Mouse (Mus musculus) spleen, postnatal 4 days (tissue): ENCODE measurements around the gene Lcn4.

Experiments used
- DNase-seq, 2 experiments: peaks; one replicate each; pipeline ENCODE4 v3.0.0; 2022; ENCODE audit warnings: low spot score in 2 of 2

The Lcn4 gene

DNA sequence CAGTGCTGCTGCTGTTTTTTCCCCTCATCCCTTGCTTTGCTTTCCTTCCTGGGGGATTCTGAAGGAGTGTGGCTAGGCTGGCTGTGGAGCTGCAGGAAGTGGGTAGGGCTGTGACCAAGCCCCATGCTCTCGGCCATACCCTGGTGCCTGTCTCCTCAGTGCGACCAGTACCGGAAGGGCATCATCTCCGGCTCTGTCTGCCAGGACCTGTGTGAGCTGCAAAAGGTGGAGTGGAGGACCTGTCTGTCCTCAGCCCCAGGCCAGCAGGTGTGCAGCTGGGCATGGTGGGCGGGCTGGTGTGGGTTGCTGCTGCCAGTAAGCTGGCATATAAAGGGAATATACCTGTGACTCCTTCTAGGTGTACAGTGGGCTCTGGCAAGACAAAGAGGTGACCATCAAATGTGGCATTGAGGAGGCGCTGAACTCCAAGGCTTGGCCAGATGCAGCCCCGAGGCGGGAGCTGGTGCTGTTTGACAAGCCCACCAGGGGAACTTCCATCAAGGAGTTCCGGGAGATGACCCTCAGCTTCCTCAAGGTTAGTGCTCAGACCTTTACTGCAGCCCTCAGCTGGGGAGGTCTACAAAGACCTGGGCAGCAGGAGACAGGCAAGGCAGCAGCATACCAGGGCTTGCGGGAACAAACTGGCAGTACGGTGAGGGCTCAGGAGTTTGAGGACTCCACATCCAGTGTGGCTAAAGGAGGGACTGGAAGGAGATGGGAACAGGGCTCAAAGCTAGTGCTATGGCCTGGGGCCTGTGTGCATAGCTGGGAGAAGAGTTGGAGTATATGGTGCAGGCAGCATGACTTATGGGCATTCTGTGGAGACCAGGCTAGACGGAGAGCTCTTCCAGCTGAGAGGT is 36.2 kb downstream of the Lcn4 start:
- DNase-seq = peak in 1 of 2 experiments; percentile 65

DNA sequence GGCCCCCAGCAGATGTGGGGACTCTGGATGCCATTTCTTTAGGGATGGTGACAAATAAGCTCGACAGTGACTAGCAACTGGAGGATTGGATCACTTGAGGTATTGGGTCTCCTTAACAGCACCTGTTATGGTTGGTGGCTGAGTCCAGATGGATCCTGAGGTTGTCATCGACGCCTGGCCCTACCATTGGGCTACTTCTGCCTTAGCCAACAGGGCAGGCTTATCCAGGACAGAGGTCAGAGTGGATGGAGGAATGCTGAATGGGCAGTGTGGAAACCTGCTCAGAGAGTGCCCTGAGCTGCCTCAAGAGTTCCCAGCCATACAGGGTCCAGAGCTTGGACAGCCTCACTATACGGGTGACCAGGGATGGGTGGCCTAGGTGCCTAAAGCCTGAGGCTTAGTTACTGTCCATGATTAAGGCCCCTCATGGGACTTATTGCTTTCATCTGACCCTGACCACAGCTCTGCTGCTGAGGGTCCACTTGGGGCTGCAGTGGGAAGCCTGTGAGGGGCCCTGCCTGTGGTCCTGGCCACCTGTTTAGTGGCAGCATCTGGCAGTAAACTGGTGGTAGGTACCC is 37.0 kb downstream of the Lcn4 start:
- peak in 1 of 2 experiments; percentile 58 for DNase-seq

DNA sequence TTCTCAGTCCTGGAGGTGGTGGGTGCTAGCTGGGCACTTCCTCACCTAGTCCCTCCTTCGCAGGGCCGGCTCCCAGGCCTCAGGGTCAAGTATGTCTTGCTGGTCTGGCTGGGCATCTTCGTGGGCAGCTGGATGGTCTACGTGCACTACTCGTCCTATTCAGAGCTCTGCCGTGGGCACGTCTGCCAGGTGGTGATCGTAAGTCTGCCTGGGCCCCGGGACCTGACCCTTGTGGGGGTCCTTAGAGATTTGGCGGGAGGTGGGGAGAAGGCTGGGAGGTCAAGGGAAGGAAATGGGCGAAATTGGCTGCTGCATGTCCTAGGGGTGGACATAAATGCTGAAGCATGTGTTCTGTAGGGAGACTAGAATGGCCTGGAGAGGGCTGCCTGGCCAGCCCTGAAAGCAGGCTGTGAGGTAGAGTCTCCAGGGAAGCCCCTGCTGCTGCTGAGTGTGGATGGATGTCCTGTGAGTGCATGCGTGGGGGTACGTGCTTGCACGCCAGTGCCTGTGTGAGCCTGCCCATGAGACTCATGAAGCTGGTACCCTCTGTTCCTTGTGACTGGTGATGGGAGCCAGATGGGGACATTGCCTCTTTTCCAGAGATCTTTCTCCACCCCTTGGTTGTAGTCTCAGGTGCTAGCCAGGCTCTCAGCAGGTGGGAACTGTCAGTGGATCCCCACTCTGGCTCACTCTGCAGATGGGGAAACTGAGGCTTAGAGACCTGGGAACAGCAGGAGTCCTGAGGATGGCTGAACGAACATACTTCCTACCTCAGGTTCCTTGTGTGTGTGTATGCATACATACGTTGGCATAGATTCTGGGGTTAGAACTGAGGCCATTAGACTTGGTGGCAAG is 38.3 kb downstream of the Lcn4 start:
- DNase-seq = no peak

DNA sequence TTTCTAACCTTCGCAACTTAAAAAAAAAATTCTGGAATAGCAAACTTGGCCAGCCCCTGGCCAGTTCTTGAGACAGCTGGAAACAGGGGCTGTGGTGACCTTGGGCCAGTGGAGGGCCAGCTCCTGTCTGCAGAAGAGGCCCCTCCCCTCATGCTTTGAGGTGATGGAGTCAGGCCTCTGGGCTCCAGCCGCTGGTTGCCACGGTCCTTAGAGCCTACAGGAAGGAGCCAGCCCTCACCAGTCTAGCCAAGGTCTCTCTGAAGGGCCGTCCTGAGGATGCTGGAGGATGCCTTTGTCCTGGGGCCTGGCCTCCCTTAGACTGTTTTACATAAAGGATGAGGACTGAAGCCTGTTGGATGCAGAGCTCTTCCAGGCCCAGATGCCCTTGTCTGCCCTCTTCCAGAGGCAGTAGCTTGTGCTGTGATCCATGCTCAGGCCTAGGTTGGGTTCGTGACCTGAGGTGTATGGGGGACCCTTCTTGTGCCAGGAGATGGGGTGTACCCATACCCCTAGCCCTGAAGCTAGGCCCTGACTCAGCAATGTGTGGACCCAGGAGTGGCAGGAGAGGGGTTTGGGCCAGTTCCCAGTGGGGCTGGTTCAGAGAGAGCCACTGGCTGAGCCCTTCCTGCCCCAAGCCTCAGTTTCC is 42.2 kb downstream of the Lcn4 start:
- DNase-seq = no peak

DNA sequence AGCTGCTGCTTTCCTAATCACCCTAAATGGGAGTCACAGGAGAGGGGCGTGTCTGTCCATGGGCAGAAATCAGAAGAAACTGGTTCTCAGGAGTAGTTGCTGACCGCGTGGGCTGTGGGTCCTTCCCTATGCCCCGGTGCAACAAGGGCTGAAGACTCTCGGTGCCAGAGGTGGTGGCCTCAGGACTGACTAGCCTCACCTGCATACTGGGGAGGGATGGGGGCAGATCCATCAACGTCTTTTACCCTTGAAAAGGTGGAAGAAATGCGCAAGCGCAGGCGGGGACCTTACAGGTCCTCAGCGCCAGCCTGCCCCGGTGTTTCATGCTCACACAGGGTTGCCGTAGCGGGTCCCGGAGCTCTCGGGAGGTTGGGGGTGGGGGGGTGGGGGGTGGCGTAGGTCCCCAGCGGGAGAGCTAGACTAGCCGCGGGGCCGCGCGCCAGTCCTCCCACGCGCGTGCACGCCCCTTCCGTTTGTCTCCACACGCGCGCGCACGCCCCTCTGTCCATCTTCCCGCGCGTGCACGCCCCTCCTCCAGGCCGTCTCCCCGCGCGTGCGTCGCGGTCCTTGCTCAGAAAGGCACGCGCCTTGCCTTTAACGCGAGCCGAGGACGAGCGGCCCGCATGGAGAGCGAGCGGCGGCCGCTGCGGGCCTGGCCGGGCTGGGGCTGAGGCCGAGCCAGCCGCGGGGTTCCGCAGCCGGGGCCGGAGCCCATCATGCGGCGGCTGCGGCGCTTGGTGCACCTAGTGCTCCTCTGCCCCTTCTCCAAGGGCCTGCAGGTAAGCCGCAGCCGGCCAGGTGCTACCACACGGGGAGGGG is 43.0 kb downstream of the Lcn4 start, which contains the start of gene Fam69b:
TSS of gene Fam69b (plus strand) at position 537 of the 819 bp plus-strand sequence.
- peak in 1 of 2 experiments; percentile 27 for DNase-seq

DNA sequence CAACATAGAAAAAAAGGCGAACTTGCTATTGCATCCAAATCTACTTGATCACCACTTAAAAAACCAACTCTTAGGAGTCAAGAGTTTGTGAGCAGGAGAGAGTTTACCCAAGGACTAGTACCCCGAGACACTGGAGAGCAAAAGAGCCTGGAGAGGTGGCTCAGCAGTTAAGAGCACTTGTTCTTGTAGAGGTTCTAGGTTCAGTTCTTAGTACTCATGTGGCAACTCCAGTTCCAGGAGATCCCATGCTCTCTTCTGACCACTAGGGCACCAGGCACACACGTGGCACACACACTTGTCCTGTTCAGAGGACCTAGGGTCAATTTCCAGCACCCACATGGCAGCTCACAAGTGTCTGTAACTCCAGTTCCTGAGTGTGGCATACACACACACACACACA is 45.0 kb downstream of the Lcn4 start:
- DNase-seq = no peak

DNA sequence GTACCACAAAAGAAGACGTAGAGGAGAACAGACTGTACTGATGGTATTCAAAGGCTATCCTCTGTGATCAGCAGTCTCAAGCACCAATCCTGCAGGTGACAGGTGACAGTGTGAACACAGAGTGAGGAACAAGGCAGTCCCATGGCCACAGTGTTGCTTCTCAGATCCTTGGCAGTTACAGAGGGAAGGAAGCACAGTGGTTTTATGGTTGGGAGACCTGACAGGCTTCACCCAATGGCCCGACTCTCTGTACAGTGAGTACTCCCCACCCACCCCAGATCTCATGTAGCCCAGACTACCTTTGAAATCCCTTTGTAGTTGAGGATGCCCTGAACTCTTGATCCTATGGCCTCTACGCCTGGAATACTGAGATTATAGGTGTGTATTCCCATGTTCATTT is 45.7 kb downstream of the Lcn4 start:
- DNase-seq = no peak

DNA sequence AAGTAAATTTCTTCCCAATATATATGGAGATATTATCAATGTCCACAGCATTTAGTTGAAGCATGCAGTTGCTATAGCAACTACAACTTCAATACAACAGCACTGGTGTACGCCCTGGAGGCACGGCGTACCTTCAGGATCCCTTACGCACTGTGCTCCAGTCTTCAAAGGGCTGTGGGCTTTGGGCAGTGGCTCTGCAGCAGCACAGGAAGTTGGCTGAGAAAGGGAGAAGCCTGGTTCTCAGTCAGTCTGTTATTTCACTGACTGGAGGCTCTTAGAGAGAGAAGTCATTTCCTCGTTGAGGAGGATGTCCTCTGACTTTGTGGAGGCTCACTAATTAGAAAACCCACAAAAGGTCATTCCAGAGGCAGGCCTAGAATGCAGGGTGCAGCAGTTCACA is 48.1 kb downstream of the Lcn4 start:
- DNase-seq = no peak

DNA sequence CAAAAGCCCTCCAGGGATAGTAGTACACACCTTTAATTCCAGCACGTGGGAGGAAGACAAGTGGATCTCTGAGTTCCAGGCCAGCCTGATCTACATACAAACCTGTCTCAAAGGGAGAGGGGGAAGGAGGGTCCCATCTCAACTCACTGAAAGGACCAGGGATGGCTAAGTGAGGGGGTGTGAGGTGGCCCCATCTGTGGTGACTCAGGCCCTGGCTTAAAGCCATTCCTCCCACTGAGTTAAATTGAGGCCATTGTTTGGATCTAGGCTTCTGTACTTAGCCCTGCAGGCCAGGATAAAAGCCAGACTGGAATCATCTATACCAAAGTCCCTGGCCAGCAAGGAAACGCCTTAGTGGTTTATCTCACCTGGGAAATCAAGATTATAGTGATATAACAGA is 49.8 kb downstream of the Lcn4 start:
- DNase-seq = no peak

DNA sequence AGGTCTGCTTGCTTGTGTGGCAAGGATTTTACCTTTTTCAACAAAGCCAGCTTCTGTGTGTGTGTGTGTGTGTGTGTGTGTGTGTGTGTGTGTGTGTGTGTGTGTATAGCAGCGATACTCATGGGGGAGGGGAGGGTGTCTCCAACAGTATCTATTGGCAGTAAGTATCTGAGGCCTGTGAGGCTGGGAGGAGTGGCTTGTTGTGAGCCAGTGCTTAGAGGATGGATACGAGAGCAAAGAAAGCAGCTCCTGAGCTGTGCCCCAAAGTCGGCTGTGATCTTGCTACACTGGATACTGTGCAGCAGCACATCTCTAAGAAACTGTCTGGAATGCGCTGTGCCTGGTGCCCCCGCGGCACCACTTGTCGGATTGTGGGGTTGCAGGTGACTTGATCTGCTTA is 53.2 kb downstream of the Lcn4 start:
- DNase-seq = no peak
